Mouse (Mus musculus): ENCODE measurements at regions not wholly inside any gene's neighbourhood (a gene's known extent, or its start where the extent isn't known, plus 50 kb on each side); places are given as distances from the start of the nearest gene placed in this dataset.
A peak's percentile ranks its signal among the peaks of the same experiment; 100 is the strongest.

DNA sequence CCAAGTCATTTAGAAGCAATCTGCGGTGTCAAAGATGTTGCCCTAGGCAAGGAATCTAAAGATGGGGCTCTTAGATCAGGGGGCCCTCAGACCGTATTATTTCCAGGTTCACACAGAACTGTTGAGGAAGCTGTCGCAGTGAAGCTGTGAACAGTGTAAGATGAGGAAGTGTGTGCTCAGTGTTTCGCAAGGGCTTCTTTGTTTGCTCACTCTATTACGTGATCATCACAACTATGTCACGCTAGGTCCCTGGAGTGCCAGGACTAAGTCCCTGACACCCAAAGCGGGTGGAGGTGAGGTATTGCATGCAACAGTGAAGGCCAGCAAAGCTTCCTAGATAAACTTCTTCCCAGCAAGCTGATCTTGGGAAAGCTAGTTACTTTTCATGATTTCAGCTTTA, 254.4 kb downstream of the Hlx start:
- no peak for DNase-seq (ENCODE audit: low spot score in 2 of 2)

DNA sequence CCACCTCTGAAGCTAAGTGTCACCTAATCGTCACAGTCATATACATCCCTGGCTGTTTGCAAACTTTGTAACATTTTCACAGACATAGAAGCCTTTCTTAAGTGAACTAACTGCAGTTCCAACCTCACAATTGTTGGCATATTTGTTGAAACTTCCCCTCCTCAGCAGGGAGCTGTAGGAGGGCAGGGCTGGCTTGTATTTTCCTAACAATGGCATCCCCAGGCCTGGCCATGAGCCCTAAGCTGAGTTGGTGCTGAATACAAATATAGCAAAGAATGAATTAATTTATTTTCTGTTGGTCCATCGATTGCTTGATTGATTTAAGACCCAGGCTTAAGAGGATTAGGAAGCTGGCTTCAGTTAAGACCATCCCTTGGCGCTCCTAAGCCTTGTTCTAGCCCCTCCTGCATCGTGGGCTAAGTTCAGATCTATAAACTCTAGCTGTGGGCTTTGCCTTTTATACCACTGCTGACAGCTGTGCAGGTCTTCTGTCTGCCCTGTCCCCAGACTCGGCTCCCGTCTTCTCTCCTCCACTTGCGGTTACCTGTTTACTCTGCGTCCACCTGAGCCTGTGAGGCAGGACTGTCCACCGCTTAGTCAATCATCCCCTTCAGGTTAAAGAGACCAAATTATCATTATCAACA, 269.8 kb downstream of the Hlx start:
- no peak for DNase-seq (ENCODE audit: low spot score in 2 of 2)

GRCm38 (mm10) chr1:184461411-184461810, 271.0 kb downstream of the Hlx start:
- DNase-seq (ENCODE audit: low spot score in 2 of 2), result no peak

- no peak for DNase-seq (ENCODE audit: low spot score in 2 of 2)
Observed at GRCm38 (mm10) chr1:184456727-184457126, 275.7 kb downstream of the Hlx start.

DNA sequence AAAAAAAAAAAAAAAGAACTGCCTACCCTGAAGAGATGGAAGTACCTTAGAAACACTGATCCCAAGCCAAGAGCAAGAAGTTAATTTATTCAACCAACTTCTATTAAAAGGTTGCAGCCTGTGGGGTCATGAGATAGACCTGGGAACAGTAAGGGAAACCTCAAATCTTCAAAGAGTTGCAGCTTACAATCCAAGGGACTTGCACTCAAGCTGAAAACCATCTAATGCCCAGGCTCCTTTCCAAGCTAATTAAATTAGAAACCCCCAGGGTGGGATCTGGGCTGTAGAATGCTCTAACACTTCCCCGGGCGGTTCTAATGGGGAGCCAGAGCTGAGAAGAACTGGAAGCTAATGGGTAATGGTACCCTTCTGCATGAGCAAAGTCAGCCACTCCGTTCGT, 278.0 kb downstream of the Hlx start:
- no peak for DNase-seq (ENCODE audit: low spot score in 2 of 2)

DNA sequence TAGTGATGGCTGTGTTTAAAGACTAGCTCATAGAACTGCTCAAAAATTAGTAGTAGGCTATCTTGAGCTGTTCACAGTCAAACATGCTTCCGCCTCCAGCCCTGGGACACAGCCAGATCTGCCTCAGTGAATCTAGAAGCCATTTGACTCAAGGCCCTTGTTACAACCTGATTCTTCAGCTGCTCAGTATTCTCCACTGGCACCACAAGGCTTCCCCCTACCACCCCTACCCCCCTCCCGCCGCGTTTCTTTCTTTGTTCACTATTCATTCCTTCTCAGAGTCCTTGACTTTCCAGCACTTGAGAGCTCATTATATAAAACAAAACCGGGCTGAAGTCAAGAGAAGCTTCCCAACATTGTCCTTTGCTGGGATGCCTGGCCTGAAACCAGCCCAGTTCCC, 278.7 kb downstream of the Hlx start:
- peak in 1 of 2 experiments; percentile 30 for DNase-seq (ENCODE audit: low spot score in 2 of 2)

DNA sequence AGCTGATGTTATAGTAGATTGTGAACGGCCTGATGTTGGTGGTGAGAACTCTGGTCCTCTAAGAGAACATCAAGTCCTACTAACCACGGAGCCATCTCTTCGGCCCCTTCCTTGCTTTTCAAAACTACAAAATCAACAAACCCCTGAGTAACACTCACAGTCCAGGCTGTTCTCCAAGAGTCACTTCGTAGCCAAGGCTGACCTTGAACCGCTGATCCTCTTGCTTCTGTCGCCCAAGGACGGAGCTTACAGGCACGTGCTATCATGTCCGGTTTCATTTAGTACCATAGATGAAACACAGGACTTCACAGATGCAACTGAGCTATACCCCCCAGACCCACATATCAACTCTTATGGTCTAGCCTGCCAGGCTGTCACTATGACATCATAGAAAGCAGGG, 279.4 kb downstream of the Hlx start:
- DNase-seq (ENCODE audit: low spot score in 2 of 2), result no peak

GRCm38 (mm10) chr1:184451686-184452085, 280.7 kb downstream of the Hlx start:
- DNase-seq (ENCODE audit: low spot score in 2 of 2), result no peak

DNA sequence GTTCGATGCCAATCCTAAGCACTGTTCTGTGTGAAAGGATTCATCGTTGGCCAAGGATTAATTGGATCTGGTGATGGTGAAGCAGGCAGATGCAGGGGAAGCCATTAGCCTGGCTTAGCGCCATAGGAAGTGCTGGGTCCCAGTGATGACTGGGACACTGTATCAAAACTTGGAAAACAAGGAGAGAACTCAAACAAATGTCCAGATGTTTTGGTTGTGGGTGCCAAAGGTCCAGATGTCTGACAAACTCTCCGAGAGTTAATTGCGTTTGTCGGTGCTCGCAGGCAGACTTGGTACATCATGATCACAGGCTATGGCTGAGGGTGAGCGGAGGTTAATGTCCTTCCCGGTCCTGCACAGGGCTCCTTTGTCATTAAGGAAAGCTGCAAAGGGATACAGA, 283.4 kb downstream of the Hlx start:
- DNase-seq (ENCODE audit: low spot score in 2 of 2), result no peak

- peak; percentile 76 to 82 for DNase-seq (ENCODE audit: low spot score in 2 of 2)
Observed at GRCm38 (mm10) chr1:184447911-184448310, 284.5 kb downstream of the Hlx start.

DNA sequence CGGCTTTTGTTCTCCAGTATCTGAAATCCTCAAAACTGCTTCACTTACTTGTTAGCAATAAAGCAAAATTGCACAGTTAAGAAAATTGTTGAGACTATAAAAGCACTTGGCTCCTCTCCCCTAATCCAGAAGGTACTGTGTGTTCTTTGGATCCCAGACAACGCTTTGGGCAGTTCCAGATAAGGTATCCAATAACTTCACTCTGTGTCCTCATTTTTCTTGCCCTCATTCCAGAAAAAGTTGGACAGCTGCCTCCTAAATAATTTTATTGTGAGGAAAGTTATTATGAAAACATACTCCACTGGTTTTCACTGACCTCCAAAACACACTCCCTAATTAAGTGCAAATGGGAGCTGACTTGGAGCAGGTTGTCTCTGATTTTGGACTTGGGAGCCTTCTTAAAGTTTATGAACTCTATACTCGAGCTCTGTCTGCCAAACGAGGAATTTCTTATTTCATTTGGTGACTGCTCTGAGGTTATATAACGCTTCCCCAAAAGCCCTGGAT, 285.2 kb downstream of the Hlx start:
- DNase-seq (ENCODE audit: low spot score in 2 of 2), result peak in 1 of 2 experiments; percentile 10

DNA sequence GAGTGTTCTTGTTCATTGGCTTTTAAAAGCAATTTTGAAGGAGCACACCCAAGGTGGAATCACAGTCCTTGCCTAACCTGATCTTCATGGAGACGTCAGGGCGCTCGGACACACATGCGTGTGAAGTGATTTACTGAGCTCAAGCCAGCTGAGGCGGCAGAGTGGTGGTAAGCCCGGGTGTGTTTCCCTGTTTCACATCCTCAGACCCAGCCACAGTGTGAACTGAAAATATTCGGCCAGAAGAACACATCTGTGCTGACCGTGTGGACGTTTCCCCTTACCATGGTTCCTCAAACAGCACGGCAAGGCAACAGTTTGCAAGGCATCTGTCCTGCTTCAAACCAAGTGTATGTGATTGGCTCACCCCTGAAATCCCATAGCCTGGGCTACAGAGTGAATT, 288.2 kb downstream of the Hlx start:
- DNase-seq (ENCODE audit: low spot score in 2 of 2), result peak in 1 of 2 experiments; percentile 4

DNA sequence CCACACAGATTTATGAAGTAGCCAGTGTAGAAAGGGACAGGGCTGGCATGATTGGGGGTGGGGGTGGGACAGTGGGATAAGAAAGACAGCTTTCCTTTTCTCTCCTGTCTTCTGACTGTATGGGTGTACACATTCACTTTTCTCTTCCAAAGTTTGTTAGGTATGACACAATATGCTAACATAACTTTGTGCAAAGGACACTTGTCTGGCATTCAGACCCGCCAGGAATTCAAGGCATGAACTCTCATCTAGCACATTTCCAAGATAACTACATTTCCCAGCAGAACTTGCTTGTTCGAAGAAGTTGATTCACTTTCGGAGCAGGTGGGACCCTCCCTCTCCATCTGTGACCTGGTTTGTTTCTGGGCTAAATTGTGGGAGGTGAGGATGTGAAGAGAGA, 289.7 kb downstream of the Hlx start:
- peak in 1 of 2 experiments; percentile 5 for DNase-seq (ENCODE audit: low spot score in 2 of 2)

DNA sequence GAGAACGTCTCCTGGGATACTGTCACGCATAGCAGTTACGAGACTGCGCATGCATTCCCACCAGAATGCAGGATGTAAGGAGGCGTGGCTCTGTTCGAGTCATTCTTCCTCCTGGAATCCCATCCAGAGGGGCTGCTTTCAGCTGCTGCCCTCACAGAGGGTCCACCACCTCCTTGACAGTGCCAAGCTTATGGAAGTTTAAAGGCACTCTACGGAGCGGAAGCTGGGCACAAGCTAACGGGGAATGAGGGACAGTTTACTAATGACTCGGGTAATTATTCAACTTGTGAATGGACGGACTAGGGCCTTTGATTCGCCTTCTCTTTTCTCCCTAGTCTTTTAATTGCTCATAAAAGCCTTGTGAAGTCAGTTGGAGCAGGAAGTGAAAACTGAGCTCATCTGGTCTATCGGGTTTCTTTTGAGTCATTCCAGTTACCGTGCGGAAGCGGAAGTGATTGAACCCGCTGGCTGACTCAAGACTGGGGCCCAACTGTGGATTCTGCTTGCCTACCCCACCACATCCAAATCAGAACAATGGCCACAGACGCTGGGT, 291.3 kb downstream of the Hlx start:
- peak; percentile 10 to 16 for DNase-seq (ENCODE audit: low spot score in 2 of 2)

DNA sequence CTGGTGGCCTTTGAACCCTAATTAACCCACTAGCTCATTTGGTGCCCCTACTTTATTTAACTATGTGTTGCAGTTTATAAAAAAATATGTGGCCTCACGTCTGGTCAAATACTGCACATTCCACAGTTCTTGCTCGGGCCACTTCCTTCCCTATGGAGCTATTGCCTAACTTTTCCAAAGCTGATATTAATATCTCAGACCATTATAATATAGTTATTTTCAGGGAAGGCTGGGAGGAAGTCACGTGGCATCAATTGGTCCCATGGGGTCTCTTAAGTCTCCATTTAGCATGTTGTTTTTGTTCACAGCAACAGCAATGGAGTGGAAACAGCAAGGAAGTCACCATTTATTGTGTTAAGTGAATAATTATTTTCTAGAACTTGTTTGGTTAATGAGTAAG, 292.9 kb downstream of the Hlx start:
- no peak for DNase-seq (ENCODE audit: low spot score in 2 of 2)

DNA sequence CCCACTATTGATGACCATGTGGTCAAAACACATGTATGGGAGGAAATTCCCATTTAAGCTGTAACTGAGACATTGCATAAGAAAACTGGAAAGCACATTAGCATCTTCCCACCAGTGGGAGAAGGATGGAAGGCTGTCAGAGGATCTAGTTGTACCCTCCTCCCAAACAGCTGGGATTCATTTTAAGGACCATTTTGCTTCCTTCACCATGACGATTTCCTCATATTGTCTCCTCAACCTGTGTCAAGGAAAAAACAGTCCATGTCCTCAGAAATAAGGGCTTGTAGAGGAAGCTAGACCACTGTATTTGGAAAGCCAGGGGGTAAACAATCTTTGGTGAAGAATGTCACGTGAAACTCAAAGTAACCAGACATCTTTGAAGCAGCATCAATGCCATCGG, 296.0 kb downstream of the Hlx start:
- DNase-seq (ENCODE audit: low spot score in 2 of 2), result no peak

DNA sequence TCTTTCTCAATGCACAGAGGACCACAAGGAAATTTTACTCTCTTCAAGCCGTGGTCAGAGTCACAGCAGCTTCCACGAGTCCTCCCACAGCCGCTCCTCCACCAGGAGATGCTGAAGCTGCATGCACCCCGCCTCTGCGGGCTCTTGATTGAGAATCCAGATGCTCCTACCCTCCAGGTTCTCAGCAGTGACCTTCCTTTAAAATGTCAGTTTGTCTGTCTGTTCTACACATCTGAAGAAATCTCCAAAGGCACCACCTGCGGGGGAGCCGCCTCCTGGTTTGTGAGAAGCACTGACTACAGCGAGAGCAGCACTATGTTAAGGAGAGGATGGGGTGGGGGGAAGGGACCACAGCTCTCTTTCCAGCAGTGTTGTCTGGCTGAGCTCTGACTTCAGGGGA, 303.8 kb downstream of the Hlx start:
- DNase-seq (ENCODE audit: low spot score in 2 of 2), result no peak

- no peak for DNase-seq (ENCODE audit: low spot score in 2 of 2)
Observed at GRCm38 (mm10) chr1:184428035-184428434, 304.4 kb downstream of the Hlx start.

DNA sequence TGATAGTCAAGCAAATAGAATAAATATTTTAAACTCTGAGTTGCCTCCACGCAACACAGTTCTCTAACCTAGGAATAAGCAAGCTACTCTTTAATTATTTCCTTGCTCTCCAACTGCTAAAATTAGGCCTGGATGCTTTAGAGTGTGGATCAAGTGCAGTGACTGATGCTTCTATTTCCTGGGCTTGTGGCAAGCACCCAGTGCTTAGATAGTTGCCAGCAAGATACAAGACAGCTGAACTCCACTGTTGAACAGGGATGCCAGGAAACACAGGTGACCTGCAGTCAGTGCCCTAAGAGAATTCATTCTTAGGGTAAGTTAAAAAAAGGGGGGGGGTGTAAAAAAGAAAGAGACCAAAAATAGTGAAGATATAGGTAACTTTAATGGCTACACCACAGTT, 306.7 kb downstream of the Hlx start:
- DNase-seq (ENCODE audit: low spot score in 2 of 2), result no peak

- DNase-seq (ENCODE audit: low spot score in 2 of 2), result no peak
Observed at GRCm38 (mm10) chr1:184424035-184424434, 308.4 kb downstream of the Hlx start.

DNA sequence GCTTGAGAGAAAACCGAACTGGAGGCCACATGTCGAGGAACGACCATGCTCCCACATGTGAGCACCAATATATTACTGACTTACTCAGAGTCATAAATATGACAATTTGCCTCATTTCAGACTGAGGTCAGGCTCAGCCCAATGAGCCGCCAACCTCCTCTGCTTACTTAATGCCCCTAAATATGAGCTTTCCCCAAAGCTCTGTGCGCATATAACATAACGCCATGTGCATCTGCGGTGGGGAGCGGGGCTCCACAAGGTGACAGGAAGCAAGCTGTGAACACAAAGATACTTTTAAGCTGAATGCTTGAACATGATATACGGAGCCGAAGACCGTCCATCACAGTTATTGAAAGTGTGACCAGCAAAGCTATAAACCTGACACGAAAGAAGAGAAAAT, 319.8 kb downstream of the Hlx start:
- no peak for DNase-seq (ENCODE audit: low spot score in 2 of 2)

GRCm38 (mm10) chr1:184411066-184411465, 321.4 kb downstream of the Hlx start:
- DNase-seq (ENCODE audit: low spot score in 2 of 2), result no peak

DNA sequence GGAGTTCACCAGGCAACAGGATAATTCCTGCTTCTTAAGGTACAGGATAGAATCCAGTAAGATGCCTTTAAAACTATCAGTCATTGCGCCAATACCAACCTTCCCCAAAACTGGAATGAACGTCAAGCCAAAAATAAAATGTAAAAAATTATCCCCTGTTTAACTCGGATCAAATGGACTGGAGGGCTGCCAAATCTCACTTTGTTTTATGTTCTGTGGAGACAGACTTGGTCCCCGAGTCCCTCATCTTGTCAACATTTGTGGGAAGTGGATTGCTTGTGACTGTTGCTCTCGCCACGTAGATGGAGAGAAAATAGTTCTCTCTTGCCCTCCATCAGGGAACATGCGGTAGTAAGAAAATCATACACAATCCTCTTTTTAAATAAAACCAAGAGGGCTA, 322.4 kb downstream of the Hlx start:
- peak in 1 of 2 experiments; percentile 5 for DNase-seq (ENCODE audit: low spot score in 2 of 2)

- no peak for DNase-seq (ENCODE audit: low spot score in 2 of 2)
Observed at GRCm38 (mm10) chr1:184402985-184403384, 329.4 kb downstream of the Hlx start.
